Mouse (Mus musculus) cerebellum, adult 8-10 months (tissue): ENCODE measurements around the gene Arid5a.
A peak's percentile ranks its signal among the peaks of the same experiment; 100 is the strongest.

Experiments used
- DNase-seq: peaks from one replicate; pipeline ENCODE4 v3.0.0; 2022

Gene Arid5a

DNA sequence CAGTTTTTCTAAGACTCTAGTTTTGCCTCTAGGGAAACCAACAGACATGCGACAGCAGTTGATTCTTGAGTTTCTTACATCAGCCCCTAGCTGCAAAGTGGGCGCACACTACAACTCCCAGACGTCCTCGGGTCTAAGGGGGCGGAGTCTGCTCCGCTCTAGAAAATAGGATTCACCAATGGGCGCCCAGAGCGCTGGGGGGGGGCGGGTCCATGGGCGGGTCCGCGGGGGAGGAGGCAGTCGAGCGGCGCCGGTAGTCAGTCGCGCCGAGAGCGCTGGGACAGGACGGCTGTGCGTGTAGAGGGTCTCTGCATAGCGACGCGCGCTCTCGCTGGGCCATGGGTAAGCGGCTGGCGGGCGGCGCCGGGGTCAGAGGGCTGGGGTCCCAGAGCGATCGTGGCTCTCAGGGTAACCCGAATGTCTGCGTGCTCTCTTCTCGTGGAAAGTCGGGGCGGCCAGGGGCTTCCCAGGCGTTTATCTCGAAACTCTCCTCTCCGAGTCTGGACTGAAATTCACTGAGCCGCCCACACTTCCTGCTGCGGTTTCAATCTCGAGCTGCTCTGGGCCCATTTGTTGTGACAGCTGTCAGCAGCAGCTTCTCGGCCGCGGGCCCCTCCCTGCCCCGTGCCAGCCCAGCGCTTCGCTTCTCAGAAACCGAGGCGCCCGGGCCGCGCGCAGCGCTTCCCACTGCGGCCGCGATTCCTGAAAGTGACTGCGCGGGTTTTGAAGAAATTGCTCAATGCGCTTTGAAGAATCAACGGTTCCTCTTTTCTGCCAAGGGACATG lies at the start of gene Arid5a:
Gene Arid5a, plus strand, starts transcription at position 239 of the 786 bp plus-strand sequence.
- DNase-seq = peak; percentile 76

- DNase-seq = no peak
Observed at GRCm38 (mm10) chr1:36258631-36259030, 48.9 kb upstream of the Arid5a start.

- no peak for DNase-seq
Observed at GRCm38 (mm10) chr1:36259281-36259680, 48.3 kb upstream of the Arid5a start.

- no peak for DNase-seq
Observed at GRCm38 (mm10) chr1:36260418-36260817, 47.1 kb upstream of the Arid5a start.

DNA sequence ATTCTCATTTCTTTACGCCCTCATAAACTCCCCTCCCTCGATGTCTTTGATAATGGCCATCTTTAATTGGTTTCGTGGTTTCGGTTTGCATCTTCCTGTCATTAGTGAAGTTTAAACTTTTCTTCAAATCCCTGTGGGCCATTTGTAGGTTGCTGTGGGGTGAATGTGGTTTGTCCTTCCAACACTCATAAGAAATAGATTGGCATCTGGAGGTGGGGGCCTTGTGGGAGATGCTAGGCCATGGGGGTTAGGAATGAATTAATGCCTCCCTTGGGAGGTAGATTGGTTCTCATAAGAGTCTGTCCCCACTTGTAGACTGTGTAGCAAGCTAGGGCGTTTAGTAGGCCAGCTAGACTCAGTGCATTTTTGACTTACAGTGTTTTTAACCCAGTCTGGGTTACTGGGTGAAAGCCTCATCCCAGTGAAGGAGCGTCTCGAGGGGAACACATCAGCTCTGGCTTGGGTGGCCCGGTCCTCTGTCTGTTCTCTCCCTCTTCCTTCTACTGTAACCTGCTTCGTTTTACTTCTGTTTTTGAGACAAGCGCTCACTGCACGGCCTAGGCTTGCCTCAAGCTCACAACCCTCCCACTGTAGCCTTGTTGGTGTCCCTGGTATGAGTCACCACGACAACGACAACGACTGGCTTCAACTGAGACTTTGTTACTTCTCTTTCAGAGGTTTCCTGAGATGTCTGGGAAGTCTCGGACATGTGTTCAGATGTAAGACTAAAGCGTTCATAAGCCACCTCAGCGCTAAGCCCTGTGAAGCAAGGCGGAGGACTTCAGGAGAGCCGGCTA lies 45.6 kb upstream of the Arid5a start:
- DNase-seq = no peak

DNA sequence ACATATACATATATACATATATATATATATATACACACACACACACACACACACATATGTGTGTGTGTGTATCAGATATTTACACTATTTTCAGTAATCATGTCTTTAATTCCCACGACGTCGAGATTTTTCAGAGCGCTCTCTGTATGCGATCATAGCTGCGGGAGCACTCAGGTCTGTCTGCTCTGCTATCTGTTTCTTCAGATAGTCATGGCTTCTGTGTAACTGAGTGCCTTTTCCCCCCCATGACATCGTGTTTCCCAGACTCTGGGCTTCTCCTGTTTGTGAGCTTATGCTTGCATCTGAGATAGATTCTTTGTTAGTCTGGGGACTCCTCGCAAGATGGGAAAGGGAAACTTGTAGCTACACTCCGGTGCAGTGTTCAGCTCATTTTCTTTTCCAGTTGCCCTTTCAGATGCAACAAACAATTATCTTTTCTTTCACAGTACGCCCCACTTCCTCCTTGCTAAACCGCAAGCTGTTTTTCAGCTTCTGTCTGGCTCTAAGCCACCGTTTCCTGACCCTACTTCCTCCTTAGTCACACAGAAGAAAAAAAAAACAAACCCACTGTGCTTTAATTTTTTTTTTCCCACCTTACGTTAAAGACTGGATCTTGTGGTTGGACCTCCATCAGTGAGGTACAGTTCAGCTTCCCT lies 43.6 kb upstream of the Arid5a start:
- no peak for DNase-seq

DNA sequence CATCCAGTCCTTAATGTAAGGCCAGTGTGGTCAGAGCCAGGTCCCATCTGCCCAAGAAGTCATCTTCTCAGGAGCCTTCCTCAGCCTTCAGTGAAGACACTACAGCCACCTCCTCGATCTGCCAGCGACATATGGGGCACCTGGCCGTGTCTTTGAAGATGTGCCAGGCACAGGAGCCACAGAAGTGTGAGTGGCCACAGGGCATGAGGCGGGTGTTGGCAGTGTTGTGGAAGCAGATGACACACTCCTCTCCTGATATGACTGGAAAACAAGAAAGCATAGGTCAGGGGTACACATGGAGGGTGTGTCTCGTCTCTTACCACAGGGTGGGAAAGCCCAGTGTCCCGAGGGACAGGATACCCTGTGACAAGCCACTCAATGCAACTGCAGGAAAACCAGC lies 41.2 kb upstream of the Arid5a start:
- DNase-seq = peak; percentile 88

DNA sequence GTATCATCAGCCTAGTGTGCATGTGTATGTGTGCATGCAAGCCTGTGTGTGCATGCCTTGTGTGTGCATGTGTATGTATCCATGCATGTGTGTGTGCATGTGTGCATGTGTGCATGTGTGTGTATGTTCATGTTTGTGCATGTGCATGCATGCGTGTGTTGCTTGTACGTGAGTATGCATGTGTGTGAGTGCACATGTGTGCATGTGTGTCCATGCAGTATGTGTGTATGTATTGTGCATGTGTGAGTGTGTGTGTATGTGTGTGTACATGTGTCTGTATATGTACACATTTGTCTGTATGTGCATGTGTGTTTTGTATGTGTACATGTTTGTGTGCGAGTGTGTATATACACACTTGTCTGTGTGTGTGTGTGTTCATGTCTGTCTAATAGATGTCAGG lies 39.9 kb upstream of the Arid5a start:
- no peak for DNase-seq

- no peak for DNase-seq
Observed at GRCm38 (mm10) chr1:36269121-36269795, 38.3 kb upstream of the Arid5a start.

DNA sequence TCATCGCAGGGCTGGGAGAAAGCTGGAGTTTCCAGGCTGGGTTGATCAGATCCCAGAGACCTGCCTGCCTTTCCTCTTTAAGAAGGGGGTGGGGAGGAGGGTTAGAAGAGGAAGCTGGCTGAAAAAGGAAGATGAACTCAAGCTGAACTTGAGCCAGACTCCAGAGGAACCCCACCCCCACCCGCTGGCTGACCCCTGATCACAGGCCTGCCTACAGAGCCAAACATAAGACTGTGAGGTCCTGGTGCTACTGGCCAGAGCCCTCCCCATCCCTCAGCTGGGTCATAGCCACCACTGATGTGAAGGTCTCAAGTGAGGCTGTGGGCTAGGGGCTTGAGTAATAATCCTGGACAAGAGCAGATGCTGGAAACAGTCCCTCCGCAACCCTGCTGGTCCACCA lies 36.9 kb upstream of the Arid5a start:
- DNase-seq = no peak

GRCm38 (mm10) chr1:36271516-36272230 lies 35.9 kb upstream of the Arid5a start:
- no peak for DNase-seq

- no peak for DNase-seq
Observed at GRCm38 (mm10) chr1:36272546-36272945, 35.0 kb upstream of the Arid5a start.

GRCm38 (mm10) chr1:36273288-36273687 lies 34.2 kb upstream of the Arid5a start:
- DNase-seq = no peak

- no peak for DNase-seq
Observed at GRCm38 (mm10) chr1:36274455-36274854, 33.1 kb upstream of the Arid5a start, which contains the start of gene Neurl3. Neurl3 (minus strand) TSS chr1:36274679.

GRCm38 (mm10) chr1:36275635-36276389 lies 31.7 kb upstream of the Arid5a start:
- no peak for DNase-seq

- DNase-seq = peak; percentile 86
Observed at GRCm38 (mm10) chr1:36277267-36278060, 30.1 kb upstream of the Arid5a start.

DNA sequence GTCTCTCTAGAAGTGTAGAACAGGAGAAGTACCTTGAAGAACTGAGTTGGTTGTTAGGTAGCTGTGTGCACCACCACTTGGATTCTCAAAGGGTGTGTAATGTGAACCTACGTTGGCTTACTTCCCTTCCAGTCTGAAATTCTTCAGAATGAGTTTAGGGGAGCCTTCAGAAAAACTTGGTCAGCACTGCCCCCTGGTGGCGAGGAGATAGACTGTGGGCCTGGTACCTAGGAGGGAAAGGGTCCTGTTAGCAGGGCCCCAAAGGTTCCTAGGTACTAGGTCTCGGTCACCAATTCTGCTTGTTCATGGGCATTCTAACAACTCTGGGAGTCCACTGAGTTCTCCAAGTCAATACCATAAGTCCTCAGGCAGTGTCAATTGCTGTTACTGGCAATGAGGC lies 28.3 kb upstream of the Arid5a start:
- peak; percentile 84 for DNase-seq

DNA sequence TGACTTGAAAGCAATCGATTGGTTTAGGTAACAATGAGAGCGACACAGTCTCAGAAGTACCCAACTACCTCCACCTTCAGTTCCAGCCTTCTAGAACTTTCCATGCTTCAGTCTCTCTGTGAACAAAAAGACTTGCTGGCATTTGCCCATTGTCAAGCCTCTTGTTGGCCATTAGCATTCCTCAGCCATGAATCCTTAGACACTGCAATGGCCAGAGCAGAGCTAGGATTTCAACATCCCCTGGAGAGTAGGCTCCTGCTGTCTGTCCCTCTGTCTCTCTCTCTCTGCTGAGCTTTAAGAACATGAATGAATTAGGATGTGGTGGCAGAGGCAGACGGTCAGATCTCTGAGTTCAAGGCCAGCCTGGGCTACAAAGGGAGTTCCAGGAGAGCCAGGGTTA lies 26.6 kb upstream of the Arid5a start:
- no peak for DNase-seq

DNA sequence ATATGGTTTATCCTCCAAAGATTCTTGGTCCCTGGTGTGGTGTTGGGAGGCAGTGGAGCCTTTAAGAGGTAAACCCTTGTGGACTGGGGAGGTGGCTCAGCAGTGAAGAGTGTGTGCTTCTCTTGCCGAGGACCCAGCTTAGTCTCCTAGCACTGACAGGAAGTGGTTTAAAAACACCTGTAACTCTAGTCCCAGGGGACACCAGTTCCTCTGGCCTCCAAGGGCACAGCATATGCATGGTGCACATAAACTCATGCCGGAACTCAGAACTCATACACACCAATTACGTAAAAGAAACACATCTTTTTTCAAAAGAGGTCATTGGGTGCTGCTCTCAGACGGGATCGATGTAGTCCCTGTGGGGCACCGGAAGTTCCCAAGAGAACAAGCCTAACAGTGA lies 25.7 kb upstream of the Arid5a start:
- DNase-seq = no peak

- no peak for DNase-seq
Observed at GRCm38 (mm10) chr1:36293470-36293869, 14.1 kb upstream of the Arid5a start.

DNA sequence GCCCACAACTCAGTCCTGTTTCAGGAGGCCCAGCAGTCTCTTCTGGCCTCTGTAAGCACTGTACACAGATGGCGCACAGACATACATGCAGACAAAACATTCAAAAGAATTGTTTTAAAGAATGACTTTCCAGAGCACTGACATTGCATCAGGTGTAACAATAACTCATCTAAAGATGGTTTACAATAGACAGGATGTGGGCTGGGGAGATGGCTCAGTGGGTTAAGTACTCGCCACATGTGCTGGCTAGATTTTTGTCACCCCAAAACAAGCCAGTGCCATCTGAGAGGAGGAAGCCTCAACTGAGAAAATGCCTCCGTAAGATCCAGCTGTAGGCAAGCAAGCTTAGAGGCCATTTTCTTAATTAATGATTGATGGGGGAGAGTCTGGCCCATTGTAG lies 13.1 kb upstream of the Arid5a start:
- DNase-seq = no peak
